Mouse (Mus musculus) brown adipose tissue, adult 24 weeks (tissue): ENCODE measurements around the gene Gm45213. TPM values are rescaled to one million over a fixed set of nuclear protein-coding genes. Genes with fewer than 3 reads are reported as not detected.

Source experiments
- H3K27ac ChIP-seq: fragments of 200-500 bp; replicated peaks from 2 replicates; pipeline ENCODE4 v1.5.1; 2012; ENCODE audit warnings: low read depth, mild to moderate bottlenecking, low read length
- H3K4me1 ChIP-seq: fragments of 200-500 bp; 2 replicates; pipeline ENCODE4 v1.6.1; 2012; ENCODE audit warnings: low read length, mixed read lengths; ENCODE audit not compliant: control insufficient read depth, insufficient read depth, insufficient read length
- H3K4me3 ChIP-seq: fragments of 200-500 bp; 2 replicates; pipeline ENCODE4 v1.5.1; 2012; ENCODE audit warnings: low read depth, mild to moderate bottlenecking, low read length, moderate library complexity; ENCODE audit not compliant: insufficient read depth
- polyA plus RNA-seq: library from polyadenylated mRNA; stranded (reverse); fragments of >200 nt; gene quantifications from 2 replicates; pipeline ENCODE4 v1.2.4, GENCODE M21; 2012; ENCODE audit not compliant: missing spikeins, insufficient read depth, insufficient read length

The Gm45213 gene
- not detected in 2 replicates for polyA plus RNA-seq

GRCm38 (mm10) chr7:66043552-66044459 lies at the start of gene Gm45213:
Gene Gm45213, plus strand, starts transcription at chr7:66043602.
- Histone ChIP-seq H3K4me3 (no peak within 1 kb of the TSS), H3K27ac (no peak within 1 kb of the TSS), H3K4me1 (peaks cover 11% of the 10 kb centered on the region)

GRCm38 (mm10) chr7:66001035-66001754 lies 42.2 kb upstream of the Gm45213 start:
- Histone ChIP-seq H3K4me1 (peaks cover 7% of the 10 kb centered on the region), H3K27ac (no peak overlapping the region), H3K4me3 (no peak overlapping the region)

- Histone ChIP-seq H3K4me3 (no peak overlapping the region), H3K27ac (no peak overlapping the region), H3K4me1 (peaks cover 7% of the 10 kb centered on the region)
Observed at GRCm38 (mm10) chr7:66001797-66002196, 41.6 kb upstream of the Gm45213 start.

DNA sequence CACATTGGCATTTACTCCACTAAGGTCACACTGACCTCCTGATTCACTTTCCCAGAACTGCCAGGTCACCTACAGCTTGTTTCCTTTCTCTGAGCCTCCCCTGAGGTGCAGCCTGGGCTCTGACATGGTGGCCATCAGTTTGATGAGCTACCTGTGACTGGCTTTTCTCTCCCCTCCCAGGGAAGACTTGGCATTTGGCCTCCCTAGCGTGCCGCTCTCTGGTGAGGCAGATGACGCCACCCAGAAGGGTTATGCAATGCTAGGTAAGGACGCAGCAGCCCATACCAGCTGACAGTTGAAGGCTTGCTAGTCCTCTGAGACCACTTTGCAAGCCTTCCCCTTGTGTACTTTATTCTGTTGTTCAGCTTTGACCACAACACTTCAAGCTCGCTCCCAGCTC lies 40.0 kb upstream of the Gm45213 start:
- Histone ChIP-seq H3K4me3 (no peak overlapping the region), H3K4me1 (peaks cover 7% of the 10 kb centered on the region), H3K27ac (peak overlapping the region; percentile 31; the same call in 1 of the 2 replicates)

GRCm38 (mm10) chr7:66003865-66004638 lies 39.4 kb upstream of the Gm45213 start:
- H3K27ac ChIP-seq = no peak overlapping the region; the same call in 1 of the 2 replicates
- H3K4me3 ChIP-seq = no peak overlapping the region
- peaks cover 7% of the 10 kb centered on the region for H3K4me1 ChIP-seq

GRCm38 (mm10) chr7:66005066-66005465 lies 38.3 kb upstream of the Gm45213 start:
- Histone ChIP-seq H3K4me3 (no peak overlapping the region), H3K27ac (no peak overlapping the region), H3K4me1 (peaks cover 7% of the 10 kb centered on the region)

- Histone ChIP-seq H3K4me1 (peaks cover 13% of the 10 kb centered on the region), H3K27ac (no peak overlapping the region), H3K4me3 (no peak overlapping the region)
Observed at GRCm38 (mm10) chr7:66008161-66008891, 35.1 kb upstream of the Gm45213 start.

GRCm38 (mm10) chr7:66008892-66009273 lies 34.5 kb upstream of the Gm45213 start:
- Histone ChIP-seq H3K4me1 (peaks cover 9% of the 10 kb centered on the region), H3K27ac (no peak overlapping the region), H3K4me3 (no peak overlapping the region)

- Histone ChIP-seq H3K4me3 (no peak overlapping the region), H3K27ac (no peak overlapping the region)
Observed at GRCm38 (mm10) chr7:66010518-66010917, 32.9 kb upstream of the Gm45213 start.

DNA sequence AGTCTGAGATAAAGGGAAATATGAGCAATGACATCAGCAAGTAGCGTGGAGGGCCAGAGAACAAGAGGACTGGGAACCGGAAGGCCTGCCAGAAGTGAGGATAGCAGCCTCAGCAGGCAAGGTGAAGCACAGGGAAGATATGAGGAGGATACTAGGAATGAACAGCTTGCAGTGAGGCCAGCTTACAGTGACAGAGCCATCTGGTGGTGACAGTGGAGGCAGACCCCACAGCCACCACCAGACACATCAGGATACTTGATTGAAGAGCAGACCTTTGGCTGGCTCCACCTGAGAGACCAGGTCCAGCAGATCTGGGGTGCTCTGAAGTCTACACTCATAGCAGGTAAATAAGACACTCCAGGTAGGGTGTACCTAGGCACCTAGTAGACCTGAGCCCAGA lies 15.7 kb upstream of the Gm45213 start:
- H3K4me3 ChIP-seq = no peak overlapping the region
- H3K27ac ChIP-seq = no peak overlapping the region
- no peaks in the 10 kb centered on the region for H3K4me1 ChIP-seq

More at GRCm38 (mm10) chr7:66010518-66010917, 32.9 kb upstream of the Gm45213 start:
- peaks cover 7% of the 10 kb centered on the region for H3K4me1 ChIP-seq

DNA sequence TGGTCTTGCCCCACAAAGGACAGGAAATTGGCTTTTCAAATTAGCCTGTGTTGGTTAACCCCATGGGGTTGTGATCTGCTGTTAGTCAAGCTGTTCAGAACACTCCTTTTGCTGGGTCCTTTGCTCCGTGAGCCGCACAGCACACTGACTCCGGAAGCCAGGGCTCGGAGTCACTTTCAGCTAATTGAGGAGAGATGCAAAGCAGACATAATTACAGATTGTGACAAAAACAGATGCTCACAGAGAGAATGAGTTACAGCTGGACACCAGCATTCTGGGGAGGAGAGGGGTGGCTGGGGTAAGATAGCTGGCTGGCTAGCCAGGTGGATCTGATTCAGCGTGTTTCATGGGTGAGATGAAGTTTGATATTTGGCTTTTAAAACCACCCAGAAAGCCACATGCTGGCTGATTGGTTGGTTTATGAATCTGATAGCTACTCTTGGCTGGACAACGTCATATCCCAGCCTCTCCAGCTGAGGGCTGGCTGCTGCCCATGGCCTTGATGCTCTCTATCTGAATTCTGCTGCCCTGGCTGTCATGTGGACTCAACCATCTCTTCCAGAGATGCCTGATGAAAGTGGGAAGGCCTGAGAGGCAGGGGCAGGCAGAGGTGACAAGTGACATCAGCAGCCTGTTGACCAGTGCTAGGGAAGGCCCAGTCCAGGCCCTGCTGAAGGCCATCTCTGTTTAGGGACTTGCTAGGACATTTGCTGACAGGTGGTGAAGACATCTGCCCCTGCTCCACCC lies 14.5 kb upstream of the Gm45213 start:
- no peak overlapping the region for H3K4me3 ChIP-seq
- no peaks in the 10 kb centered on the region for H3K4me1 ChIP-seq
- no peak overlapping the region for H3K27ac ChIP-seq

- Histone ChIP-seq H3K4me1 (no peaks in the 10 kb centered on the region), H3K27ac (no peak overlapping the region), H3K4me3 (no peak overlapping the region)
Observed at GRCm38 (mm10) chr7:66036809-66037208, 6.6 kb upstream of the Gm45213 start.

- no peaks in the 10 kb centered on the region for H3K4me1 ChIP-seq
- H3K27ac ChIP-seq = no peak overlapping the region
- H3K4me3 ChIP-seq = no peak overlapping the region
Observed at GRCm38 (mm10) chr7:66038261-66038660, 5.1 kb upstream of the Gm45213 start.

DNA sequence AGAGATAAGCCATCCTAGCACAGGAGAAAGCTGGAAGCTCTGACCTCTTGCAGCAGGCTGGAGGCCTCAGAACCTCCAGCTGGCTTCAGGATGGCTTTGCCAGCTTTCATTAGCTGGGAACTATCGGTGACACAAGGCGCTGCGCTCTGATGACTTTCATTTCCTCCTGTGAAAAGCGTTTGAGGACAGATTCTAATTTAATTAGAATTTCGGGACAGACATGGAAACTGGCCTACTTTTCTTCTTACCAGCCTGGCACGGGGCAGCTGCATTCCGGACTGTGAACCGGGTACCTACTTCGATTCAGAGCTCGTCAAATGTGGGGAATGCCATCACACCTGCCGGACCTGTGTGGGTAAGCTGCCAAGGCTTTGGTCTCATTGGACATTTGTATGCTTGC lies 4.7 kb upstream of the Gm45213 start:
- no peak overlapping the region for H3K27ac ChIP-seq
- no peaks in the 10 kb centered on the region for H3K4me1 ChIP-seq
- H3K4me3 ChIP-seq = no peak overlapping the region
